Comparison of ENCODE assay signal across 9 mouse cellular contexts in the genomic region with DNA sequence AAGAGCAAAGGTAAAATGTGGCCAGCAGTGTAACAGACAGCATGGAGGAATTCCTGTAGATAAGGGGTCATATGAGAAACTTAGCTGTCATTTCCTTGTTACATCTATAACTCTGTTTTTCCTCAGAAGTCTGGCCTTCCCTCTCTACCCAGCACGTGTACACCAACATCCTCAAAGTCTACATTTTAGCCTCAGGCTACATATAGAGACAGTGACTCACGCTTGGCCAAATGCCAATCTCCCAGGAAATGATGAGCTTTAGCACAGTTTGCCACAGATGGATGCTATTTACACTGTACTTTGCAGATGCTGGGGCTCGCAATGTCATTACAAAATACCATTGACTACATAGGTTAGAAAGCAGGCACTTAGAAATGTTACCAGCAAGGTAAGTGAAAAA.
DNase-seq lines count a peak whose midpoint lies in the region; ATAC-seq lines count a peak whose summit lies in the region.
"Had no signal": no experiment of that assay in that cellular context is flagged by ENCODE, and none has a peak within 500 bp of the region (broad histone marks: within the 10 kb centered on the region; RNA-seq: fewer than 3 reads in every experiment).

No protein-coding gene starts in this region.

- intact Hi-C loops in left cerebral cortex, postnatal 14 days (cut with DNase I), result no loop called here

- H3K27me3 ChIP-seq in hindbrain, embryonic 16.5 days (replicated peaks; ENCODE audit: control insufficient read depth, insufficient read depth, low read length), result no peaks in the 10 kb centered on the region

- H3K9me3 ChIP-seq in hindbrain, embryonic 16.5 days (ENCODE audit: control insufficient read depth, low read length), result no peaks in the 10 kb centered on the region; the same call in 1 of the 2 replicates

- peak; percentile 34 to 42 for DNase-seq in cerebellum, postnatal 14 days
- peak; percentile 81 for DNase-seq in Muller cell, postnatal 12 days (ENCODE audit: inconsistent ontology term)
- DNase-seq in left cerebral cortex, postnatal 14 days (ENCODE audit: low spot score in 2 of 2), result peak; percentile 78 to 88
- no peak for DNase-seq in lung, postnatal 4 days
- no peak for DNase-seq in spleen, adult 18-20 months
- DNase-seq in heart, adult 18-20 months, result no peak
- DNase-seq: heart, postnatal 36 days had no signal

- ATAC-seq in cerebellum, adult (ENCODE audit: insufficient number of reproducible peaks, low FRiP score, low TSS enrichment), result no peak
- ATAC-seq in hindbrain, embryonic 16.5 days, result peak; percentile 75

- no peaks in the 10 kb centered on the region for H3K36me3 ChIP-seq in hindbrain, embryonic 16.5 days (ENCODE audit: control insufficient read depth, insufficient read depth, low read length)

- H3K4me3 ChIP-seq in hindbrain, embryonic 16.5 days (ENCODE audit: low read length), result no peak overlapping the region

- WGBS in hindbrain, embryonic 16.5 days, result 65% methylated on average over 3 of the region's 3 CpGs

- H3K4me2 ChIP-seq in hindbrain, embryonic 16.5 days (ENCODE audit: low read length), result no peak overlapping the region

- H3K9ac ChIP-seq in hindbrain, embryonic 16.5 days (ENCODE audit: low read depth, low read length), result no peak overlapping the region

- H3K27ac ChIP-seq in hindbrain, embryonic 16.5 days (ENCODE audit: low read depth, low read length), result no peak overlapping the region

- no peaks in the 10 kb centered on the region for H3K4me1 ChIP-seq in hindbrain, embryonic 16.5 days (ENCODE audit: control insufficient read depth, insufficient read depth, low read depth, low read length)

Comparison
In these comparisons a context has a peak if more than half of its experiments do, and no peak if none do; other contexts are left out.
1. DNase-seq: peak in cerebellum, postnatal 14 days (2 of 2), Muller cell, postnatal 12 days (single experiment) and left cerebral cortex, postnatal 14 days (2 of 2); none in lung, postnatal 4 days (0 of 2), spleen, adult 18-20 months (0 of 2) and heart, adult 18-20 months (0 of 2).